Comparison of ENCODE assay signal across 12 mouse cellular contexts in the genomic region with DNA sequence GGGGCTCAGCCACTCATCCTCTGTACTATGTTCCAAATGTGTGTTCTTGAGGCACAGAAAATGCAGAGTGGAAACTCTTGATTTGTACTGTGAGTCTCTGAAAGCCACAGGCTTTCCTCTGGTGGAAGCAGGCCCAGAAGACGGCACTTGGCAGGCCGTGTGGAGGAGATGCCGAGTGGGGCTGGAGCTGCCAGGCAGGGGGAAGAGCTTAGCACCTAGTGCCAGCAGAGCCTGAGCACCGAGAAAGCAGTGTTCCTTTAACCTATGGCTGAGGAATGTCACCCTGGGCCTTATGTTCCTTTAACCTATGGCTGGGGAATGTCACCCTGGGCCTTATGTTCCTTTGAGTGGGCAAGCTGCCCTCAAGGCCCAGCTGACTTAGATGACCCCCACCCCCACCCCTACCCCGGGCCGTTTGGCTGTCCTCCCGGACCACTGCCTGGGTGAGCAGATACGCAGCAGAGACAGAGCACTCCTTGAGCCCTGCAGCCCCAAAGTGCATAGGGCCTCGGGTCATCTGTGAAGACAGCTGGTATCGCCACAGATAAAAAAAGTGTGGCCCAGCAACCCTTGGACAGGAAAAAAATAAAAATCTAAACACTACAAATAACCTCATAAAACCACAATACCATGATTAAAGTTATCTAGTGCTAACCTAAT. TPM values are rescaled to one million over a fixed set of nuclear protein-coding genes. Genes with fewer than 3 reads are reported as not detected.
A peak's percentile ranks its signal among the peaks of the same experiment; 100 is the strongest.
DNase-seq lines count a peak whose midpoint lies in the region; ATAC-seq and TF ChIP-seq lines count a peak whose summit lies in the region.
"Had no signal": no experiment of that assay in that cellular context is flagged by ENCODE, and none has a peak within 500 bp of the region (broad histone marks: within the 10 kb centered on the region; RNA-seq: fewer than 3 reads in every experiment).

No protein-coding gene starts in this region.

- TF ChIP-seq POLR2A in myocyte (IDR thresholded peaks at IDR 0.05; ENCODE audit: insufficient read length, low read depth), result no peak

- H3K27ac ChIP-seq in forebrain, embryonic 15.5 days (replicated peaks), result 0 out of 2 replicates have a peak overlapping the region, but pooled peaks have one; percentile 14
- H3K27ac ChIP-seq in forebrain, embryonic 12.5 days, result no peak overlapping the region
- no peak overlapping the region for H3K27ac ChIP-seq in kidney, embryonic 16.5 days (ENCODE audit: low read length)
- H3K27ac ChIP-seq: stomach, postnatal 0 days had no signal

- no peaks in the 10 kb centered on the region for H3K36me3 ChIP-seq in forebrain, embryonic 15.5 days
- peaks cover 6% of the 10 kb centered on the region; the same call in 1 of the 2 replicates for H3K36me3 ChIP-seq in forebrain, embryonic 12.5 days (replicated peaks)
- no peaks in the 10 kb centered on the region for H3K36me3 ChIP-seq in myocyte (ENCODE audit: control insufficient read depth, insufficient read depth)
- H3K36me3 ChIP-seq in kidney, embryonic 16.5 days (ENCODE audit: insufficient read depth, low read length), result 0 out of 2 replicates have a peak, but pooled peaks cover 5% of the 10 kb centered on the region

- no peaks in the 10 kb centered on the region for H3K79me2 ChIP-seq in myocyte (ENCODE audit: control insufficient read depth, insufficient read depth)

- ATAC-seq in forebrain, embryonic 15.5 days (replicated peaks), result no peak; the same call in 1 of the 2 replicates
- ATAC-seq in forebrain, embryonic 12.5 days (ENCODE audit: low FRiP score), result no peak
- no peak for ATAC-seq in kidney, embryonic 16.5 days (ENCODE audit: low FRiP score, low TSS enrichment)
- ATAC-seq: liver, postnatal 0 days had no signal

- DNase-seq in right cerebral cortex, adult 18-20 months, result peak; percentile 71
- no peak for DNase-seq in right cerebral cortex, postnatal 14 days
- DNase-seq in gastrocnemius, postnatal 14 days, result peak; percentile 74
- no peak for DNase-seq in liver
- DNase-seq: liver, postnatal 0 days had no signal

- H3K9ac ChIP-seq in forebrain, embryonic 15.5 days (replicated peaks), result no peak overlapping the region
- no peak overlapping the region; the same call in 1 of the 2 replicates for H3K9ac ChIP-seq in forebrain, embryonic 12.5 days
- H3K9ac ChIP-seq in kidney, embryonic 16.5 days (replicated peaks; ENCODE audit: low read length), result no peak overlapping the region
- H3K9ac ChIP-seq: liver, postnatal 0 days had no signal

- no peaks in the 10 kb centered on the region for H3K27me3 ChIP-seq in forebrain, embryonic 15.5 days
- 0 out of 2 replicates have a peak, but pooled peaks cover 4% of the 10 kb centered on the region for H3K27me3 ChIP-seq in forebrain, embryonic 12.5 days
- no peaks in the 10 kb centered on the region for H3K27me3 ChIP-seq in myocyte (ENCODE audit: control insufficient read depth, insufficient read depth, insufficient read length)
- H3K27me3 ChIP-seq in kidney, embryonic 16.5 days (ENCODE audit: insufficient read depth, low read length), result no peaks in the 10 kb centered on the region

- intact Hi-C loops in gastrocnemius, postnatal 14 days (cut with DNase I; ENCODE audit: low total_unique reads), result no loop called here

- no peaks in the 10 kb centered on the region for H3K9me3 ChIP-seq in forebrain, embryonic 15.5 days
- no peaks in the 10 kb centered on the region for H3K9me3 ChIP-seq in forebrain, embryonic 12.5 days
- H3K9me3 ChIP-seq in kidney, embryonic 16.5 days (ENCODE audit: low read length), result no peaks in the 10 kb centered on the region

- no peak overlapping the region for H3K4me2 ChIP-seq in forebrain, embryonic 15.5 days (replicated peaks)
- no peak overlapping the region for H3K4me2 ChIP-seq in forebrain, embryonic 12.5 days
- no peak overlapping the region for H3K4me2 ChIP-seq in myocyte (ENCODE audit: low read depth)
- H3K4me2 ChIP-seq in kidney, embryonic 16.5 days (replicated peaks; ENCODE audit: low read depth, low read length), result no peak overlapping the region

- 55% methylated on average over 10 of the region's 10 CpGs for WGBS in forebrain, embryonic 15.5 days
- WGBS in forebrain, embryonic 12.5 days, result 71% methylated on average over 10 of the region's 10 CpGs
- 45% methylated on average over 10 of the region's 10 CpGs for WGBS in kidney, embryonic 16.5 days

- peaks cover 21% of the 10 kb centered on the region for H3K4me1 ChIP-seq in forebrain, embryonic 15.5 days
- peaks cover 15% of the 10 kb centered on the region for H3K4me1 ChIP-seq in forebrain, embryonic 12.5 days
- peaks cover 34% of the 10 kb centered on the region for H3K4me1 ChIP-seq in kidney, embryonic 16.5 days (ENCODE audit: insufficient read depth, low read length)

- H3K4me3 ChIP-seq in forebrain, embryonic 15.5 days, result no peak overlapping the region
- no peak overlapping the region for H3K4me3 ChIP-seq in forebrain, embryonic 12.5 days (replicated peaks)
- H3K4me3 ChIP-seq in myocyte, result no peak overlapping the region
- H3K4me3 ChIP-seq in kidney, embryonic 16.5 days (ENCODE audit: low read length), result no peak overlapping the region
- H3K4me3 ChIP-seq: erythroblast, embryonic 14.5 days had no signal

- no peak overlapping the region for H3ac ChIP-seq in myocyte (ENCODE audit: control insufficient read depth, insufficient read length)

TF ChIP-seq in myocyte, 11 proteins besides CTCF, POLR2A, EP300 and RAD21:
- TF ChIP-seq TCF12 (IDR thresholded peaks at IDR 0.05; ENCODE audit: insufficient read depth, poor library complexity, severe bottlenecking) (peak; percentile 75), CEBPB (IDR thresholded peaks at IDR 0.05; ENCODE audit: insufficient read depth, poor library complexity, severe bottlenecking) (no peak), TCF3 (IDR thresholded peaks at IDR 0.05; ENCODE audit: insufficient read length, low read depth) (peak; percentile 7), USF1 (IDR thresholded peaks at IDR 0.05; ENCODE audit: low read depth) (no peak), MYOG (IDR thresholded peaks at IDR 0.05; ENCODE audit: control insufficient read depth in 1 of 3, insufficient read depth in 1 of 3, insufficient read length in 2 of 3, low read depth in 2 of 3) (peak; percentile 17 to 87 (median 68)), POLR2AphosphoS2 (IDR thresholded peaks at IDR 0.05; ENCODE audit: insufficient read length, low read depth) (no peak), E2F4 (IDR thresholded peaks at IDR 0.05; ENCODE audit: insufficient read depth) (no peak), REST (IDR thresholded peaks at IDR 0.05; ENCODE audit: insufficient read depth, insufficient read length) (no peak), MYOD1 (IDR thresholded peaks at IDR 0.05; ENCODE audit: control insufficient read depth in 1 of 3, insufficient read length in 2 of 3, low read depth in 2 of 3) (peak; percentile 31 to 77 (median 74)), MAX (IDR thresholded peaks at IDR 0.05; ENCODE audit: low read depth) (no peak), SRF (IDR thresholded peaks at IDR 0.05; ENCODE audit: control insufficient read depth, insufficient read length, low read depth) (no peak)

RNA-seq across cellular contexts. Expression of a gene that starts 7.7 kb away (rescaled TPM):
- polyA plus RNA-seq in forebrain, embryonic 15.5 days (2015; fragmentation: Nextera tagmentation; extraction: Ambion mirVana), result 5.7 and 6.3 TPM in 2 replicates
- polyA plus RNA-seq in forebrain, embryonic 12.5 days (2016; fragmentation: Nextera tagmentation; extraction: Ambion mirVana), result 5.8 and 6.9 TPM in 2 replicates
- 10 to 100 TPM; 18.0 to 21.0 TPM for total RNA-seq in gastrocnemius, postnatal 14 days (2021)
- 6.5 TPM for polyA plus RNA-seq in myocyte (2012; fragmentation: generic; extraction: Trizol)
- polyA plus RNA-seq in kidney, embryonic 16.5 days (2015; fragmentation: Nextera tagmentation; extraction: Ambion mirVana), result 5.3 and 6.2 TPM in 2 replicates
- polyA plus RNA-seq: erythroblast, embryonic 14.5 days had no signal

RNA-seq across cellular contexts. Expression of a gene that starts 25.1 kb away (rescaled TPM):
- polyA plus RNA-seq in forebrain, embryonic 15.5 days (2015; fragmentation: Nextera tagmentation; extraction: Ambion mirVana), result 0.09 and 0.13 TPM in 2 replicates
- polyA plus RNA-seq in forebrain, embryonic 12.5 days (2016; fragmentation: Nextera tagmentation; extraction: Ambion mirVana), result 0.43 and 0.46 TPM in 2 replicates
- total RNA-seq in gastrocnemius, postnatal 14 days (2021), result not detected
- 0.02 TPM for polyA plus RNA-seq in myocyte (2012; fragmentation: generic; extraction: Trizol)
- polyA plus RNA-seq in kidney, embryonic 16.5 days (2015; fragmentation: Nextera tagmentation; extraction: Ambion mirVana), result not detected in 2 replicates
- polyA plus RNA-seq: erythroblast, embryonic 14.5 days; large intestine, adult 2 months; liver, postnatal 0 days; stomach, postnatal 0 days had no signal

RNA-seq across cellular contexts. Expression of a gene that starts 30.7 kb away (rescaled TPM):
- polyA plus RNA-seq in forebrain, embryonic 15.5 days (2015; fragmentation: Nextera tagmentation; extraction: Ambion mirVana), result 17.6 and 18.6 TPM in 2 replicates
- 20.3 and 21.3 TPM in 2 replicates for polyA plus RNA-seq in forebrain, embryonic 12.5 days (2016; fragmentation: Nextera tagmentation; extraction: Ambion mirVana)
- 10 to 100 TPM; 16.0 to 19.0 TPM for total RNA-seq in gastrocnemius, postnatal 14 days (2021)
- polyA plus RNA-seq in myocyte (2012; fragmentation: generic; extraction: Trizol), result 30.8 TPM
- polyA plus RNA-seq in kidney, embryonic 16.5 days (2015; fragmentation: Nextera tagmentation; extraction: Ambion mirVana), result 32.0 and 32.6 TPM in 2 replicates

RNA-seq across cellular contexts. Expression of a gene that starts 52.4 kb away (rescaled TPM):
- polyA plus RNA-seq in forebrain, embryonic 15.5 days (2015; fragmentation: Nextera tagmentation; extraction: Ambion mirVana), result 1.8 and 2.9 TPM in 2 replicates
- polyA plus RNA-seq in forebrain, embryonic 12.5 days (2016; fragmentation: Nextera tagmentation; extraction: Ambion mirVana), result 1.5 and 2.7 TPM in 2 replicates
- total RNA-seq in gastrocnemius, postnatal 14 days (2021), result not detected
- polyA plus RNA-seq in myocyte (2012; fragmentation: generic; extraction: Trizol), result 0.52 TPM
- 1.2 and 1.6 TPM in 2 replicates for polyA plus RNA-seq in kidney, embryonic 16.5 days (2015; fragmentation: Nextera tagmentation; extraction: Ambion mirVana)

RNA-seq across cellular contexts. Expression of a gene that starts 59.2 kb away (rescaled TPM):
- 216 and 221 TPM in 2 replicates for polyA plus RNA-seq in forebrain, embryonic 15.5 days (2015; fragmentation: Nextera tagmentation; extraction: Ambion mirVana)
- polyA plus RNA-seq in forebrain, embryonic 12.5 days (2016; fragmentation: Nextera tagmentation; extraction: Ambion mirVana), result 319 and 331 TPM in 2 replicates
- total RNA-seq in gastrocnemius, postnatal 14 days (2021), result 100 to 1,000 TPM; 233 to 251 TPM
- 1,218 TPM for polyA plus RNA-seq in myocyte (2012; fragmentation: generic; extraction: Trizol)
- polyA plus RNA-seq in kidney, embryonic 16.5 days (2015; fragmentation: Nextera tagmentation; extraction: Ambion mirVana), result 295 and 333 TPM in 2 replicates

Comparison
In these comparisons a context has a peak if more than half of its experiments do, and no peak if none do; other contexts are left out.
1. DNase-seq: peak in right cerebral cortex, adult 18-20 months (single experiment) and gastrocnemius, postnatal 14 days (single experiment); none in right cerebral cortex, postnatal 14 days (single experiment) and liver (single experiment).